Mouse (Mus musculus): ENCODE results near the gene Acss2.

GRCm38 (mm10) chr2:155540822-155541458, 23.2 kb downstream of the Acss2 start:
- TF ChIP-seq CTCF (IDR thresholded peaks at IDR 0.05; ENCODE audit: control insufficient read depth, insufficient read depth, insufficient read length) (no peak), CEBPB (IDR thresholded peaks at IDR 0.05; ENCODE audit: low read depth) (no peak), USF1 (IDR thresholded peaks at IDR 0.05; ENCODE audit: low read depth) (no peak), MYOD1 (IDR thresholded peaks at IDR 0.05; ENCODE audit: control insufficient read depth, insufficient read length, low read depth) (no peak)
